Mouse (Mus musculus) midbrain, embryonic 10.5 days (tissue): ENCODE measurements around the gene Palld. TPM values are rescaled to one million over a fixed set of nuclear protein-coding genes. Genes with fewer than 3 reads are reported as not detected.

ENCODE experiments used
- DNase-seq: peaks from one replicate; pipeline ENCODE4 v3.0.0-alpha.2; 2017; ENCODE audit warnings: low spot score
- H3K27ac ChIP-seq: fragments of 300-500 bp; sonication (generic); replicated peaks from 2 replicates; pipeline ENCODE4 v1.5.1; 2016; ENCODE audit warnings: mild to moderate bottlenecking
- H3K27me3 ChIP-seq: fragments of 300-500 bp; sonication (generic); 2 replicates; pipeline ENCODE4 v1.6.1; 2016; ENCODE audit warnings: low read depth, mild to moderate bottlenecking; ENCODE audit not compliant: poor library complexity, severe bottlenecking
- H3K36me3 ChIP-seq: fragments of 300-500 bp; sonication (generic); 2 replicates; pipeline ENCODE4 v1.6.1; 2016; ENCODE audit warnings: mild to moderate bottlenecking, moderate library complexity
- H3K4me1 ChIP-seq: fragments of 300-500 bp; sonication (generic); 2 replicates; pipeline ENCODE4 v1.6.1; 2016
- H3K4me3 ChIP-seq: fragments of 300-500 bp; sonication (generic); 2 replicates; pipeline ENCODE4 v1.5.1; 2016; ENCODE audit warnings: mild to moderate bottlenecking, moderate library complexity
- H3K9me3 ChIP-seq: fragments of 300-500 bp; sonication (generic); replicated peaks from 2 replicates; pipeline ENCODE4 v1.6.1; 2016; ENCODE audit warnings: mild to moderate bottlenecking
- WGBS: fragments of 180-500 bp; shearing (Covaris S2); methylation state at CpG from one replicate; pipeline ENCODE4 v1.1.7; 2016; 5-methylcytosine and 5-hydroxymethylcytosine counted together
- polyA plus RNA-seq: library from polyadenylated mRNA; unstranded; fragments of >200 nt; fragmentation: Nextera tagmentation; extraction: Ambion mirVana; gene quantifications from 2 replicates; pipeline ENCODE4 v1.2.1, GENCODE M21; 2016

Gene Palld
- polyA plus RNA-seq, 1 experiment from 2014 or later: 58.2 TPM

GRCm38 (mm10) chr8:61464393-61464792 lies 438.1 kb downstream of the Palld start:
- Histone ChIP-seq H3K27me3 (no peaks in the 10 kb centered on the region), H3K27ac (no peak overlapping the region), H3K4me3 (no peak overlapping the region), H3K4me1 (peaks cover 14% of the 10 kb centered on the region), H3K36me3 (no peaks in the 10 kb centered on the region), H3K9me3 (no peaks in the 10 kb centered on the region)
- DNase-seq: no peak
- WGBS: 91% methylated on average over 2 of the region's 2 CpGs

- H3K9me3 ChIP-seq: no peaks in the 10 kb centered on the region
- H3K27ac ChIP-seq: no peak overlapping the region
- no peak for DNase-seq
- H3K4me1 ChIP-seq: peaks cover 5% of the 10 kb centered on the region
- no peaks in the 10 kb centered on the region for H3K36me3 ChIP-seq
- 87% methylated on average over 5 of the region's 5 CpGs for WGBS
- H3K4me3 ChIP-seq: no peak overlapping the region
- no peaks in the 10 kb centered on the region for H3K27me3 ChIP-seq
These were observed 440.3 kb downstream of the Palld start for GRCm38 (mm10) chr8:61462221-61462620.

Other genes starting within 250 kb of the Palld start
- 0.14 and 0.37 TPM in 2 replicates for gene Ddx60, start 25.4 kb upstream of the Palld start, polyA plus RNA-seq
- gene Anxa10, start 220.5 kb upstream of the Palld start, polyA plus RNA-seq: not detected in 2 replicates